Mouse (Mus musculus): ENCODE measurements around the gene Ilf3.
A peak's percentile ranks its signal among the peaks of the same experiment; 100 is the strongest.

Gene Ilf3

DNA sequence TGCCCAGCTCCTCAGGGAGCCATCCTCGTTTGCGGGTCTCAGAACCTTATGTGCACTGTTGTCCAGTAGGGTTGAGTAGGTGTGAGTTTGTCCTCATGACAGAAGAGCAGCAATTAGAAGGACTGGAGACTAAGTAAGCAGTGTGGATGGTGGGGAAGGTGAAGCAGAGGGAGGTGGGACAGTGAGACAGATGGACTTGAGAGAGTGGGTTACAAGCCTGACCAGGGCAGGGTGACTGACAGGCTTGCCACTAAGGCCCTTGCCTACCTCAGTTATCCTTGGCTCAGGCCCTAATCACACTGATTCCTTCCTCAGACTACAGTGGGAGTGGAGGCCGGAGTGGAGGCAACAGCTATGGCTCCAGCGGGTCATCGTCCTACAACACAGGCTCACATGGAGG, 36.1 kb downstream of the Ilf3 start:
- DNase-seq (ENCODE audit: low spot score): no peak

DNA sequence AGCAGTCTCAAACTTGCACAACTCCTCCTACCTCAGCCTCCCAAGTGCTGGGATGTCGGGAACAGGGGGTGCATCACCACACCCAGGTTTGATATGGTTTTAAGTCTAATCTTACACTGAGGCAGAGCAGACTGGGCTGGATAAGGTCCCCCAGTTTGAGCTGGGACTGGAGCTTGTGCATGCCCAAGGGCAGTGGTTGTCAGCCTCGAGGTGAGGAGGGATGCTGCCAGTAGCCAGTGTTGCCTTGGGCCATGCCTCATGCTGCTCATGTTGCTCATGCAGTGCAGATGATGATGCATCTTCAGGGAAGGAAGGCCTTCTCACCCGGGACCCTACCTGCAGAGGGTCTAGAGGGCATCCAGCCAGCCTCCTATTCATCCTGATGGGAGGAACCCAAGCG, 37.9 kb downstream of the Ilf3 start:
- no peak for DNase-seq (ENCODE audit: low spot score)

DNA sequence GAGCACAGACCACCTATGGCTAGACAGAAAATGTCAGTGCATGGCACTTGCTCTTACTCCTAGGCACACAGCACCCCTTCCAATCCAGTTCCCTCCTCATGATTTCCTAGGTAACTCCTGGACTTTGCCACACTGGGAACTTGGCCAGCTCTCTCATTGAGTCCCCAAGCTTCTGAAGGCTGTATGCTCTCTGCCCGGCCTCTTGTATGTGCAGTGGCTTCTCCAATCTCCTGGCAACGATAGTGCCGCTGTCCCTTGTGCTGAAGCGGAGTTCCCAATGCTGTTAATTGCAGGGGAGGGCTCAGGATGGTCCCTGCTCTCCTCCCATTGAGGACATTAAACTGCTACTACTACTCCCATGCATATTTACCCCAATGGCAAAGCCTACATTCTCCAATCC, 40.3 kb downstream of the Ilf3 start:
- DNase-seq (ENCODE audit: low spot score): peak; percentile 14

DNA sequence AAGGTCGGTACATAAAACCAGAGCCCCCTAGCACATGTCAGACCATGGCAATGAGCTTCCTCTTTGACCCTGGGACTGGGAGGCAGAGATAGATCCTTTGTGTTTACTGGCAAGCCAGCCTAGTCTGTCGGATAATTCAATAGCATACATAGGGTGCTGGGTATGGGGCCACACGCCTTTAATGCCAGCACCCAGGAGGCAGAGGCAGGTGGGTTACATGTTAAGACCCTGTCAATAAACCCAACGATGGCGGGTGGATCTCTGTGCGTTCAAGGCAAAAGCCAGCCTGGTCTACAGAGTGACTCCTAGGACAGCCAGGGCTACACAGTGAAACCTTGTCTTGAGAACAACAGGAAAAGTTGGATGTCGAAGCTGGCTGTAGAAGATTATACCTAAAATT, 41.0 kb downstream of the Ilf3 start:
- DNase-seq (ENCODE audit: low spot score): no peak

DNA sequence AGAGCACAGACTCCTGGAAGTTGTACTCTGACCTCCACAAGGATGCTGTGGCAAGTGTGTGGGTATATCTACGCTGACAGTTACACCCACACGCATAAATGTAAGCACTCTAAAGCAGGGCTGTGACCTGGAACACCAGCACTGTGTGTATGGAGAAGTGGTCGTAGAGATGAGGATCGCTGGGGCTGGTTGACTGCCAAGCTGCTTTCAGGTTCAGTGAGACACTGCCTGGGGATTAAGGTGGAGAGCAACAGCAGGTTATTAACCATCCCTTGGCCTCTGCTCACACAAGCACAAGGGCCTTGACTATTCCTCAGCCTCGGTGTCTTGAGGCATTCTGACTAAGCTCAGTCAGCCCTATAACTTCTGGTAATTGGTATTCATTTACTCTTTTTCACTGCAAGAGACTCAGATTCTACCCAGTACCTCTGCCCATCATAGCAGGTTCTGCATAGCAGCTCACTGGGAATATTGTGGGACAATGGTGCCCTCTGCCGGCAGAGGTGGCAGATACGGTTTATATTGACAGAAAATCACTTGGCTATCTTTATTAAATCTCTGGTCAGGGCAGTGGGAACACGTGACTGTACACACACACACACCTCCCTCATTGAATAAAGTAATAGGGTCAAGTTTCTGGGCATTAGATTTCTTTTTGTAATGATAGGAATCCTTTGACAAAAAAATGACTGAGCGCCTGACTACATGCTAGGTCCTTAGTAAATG, 42.1 kb downstream of the Ilf3 start:
- DNase-seq (ENCODE audit: low spot score): peak; percentile 85

DNA sequence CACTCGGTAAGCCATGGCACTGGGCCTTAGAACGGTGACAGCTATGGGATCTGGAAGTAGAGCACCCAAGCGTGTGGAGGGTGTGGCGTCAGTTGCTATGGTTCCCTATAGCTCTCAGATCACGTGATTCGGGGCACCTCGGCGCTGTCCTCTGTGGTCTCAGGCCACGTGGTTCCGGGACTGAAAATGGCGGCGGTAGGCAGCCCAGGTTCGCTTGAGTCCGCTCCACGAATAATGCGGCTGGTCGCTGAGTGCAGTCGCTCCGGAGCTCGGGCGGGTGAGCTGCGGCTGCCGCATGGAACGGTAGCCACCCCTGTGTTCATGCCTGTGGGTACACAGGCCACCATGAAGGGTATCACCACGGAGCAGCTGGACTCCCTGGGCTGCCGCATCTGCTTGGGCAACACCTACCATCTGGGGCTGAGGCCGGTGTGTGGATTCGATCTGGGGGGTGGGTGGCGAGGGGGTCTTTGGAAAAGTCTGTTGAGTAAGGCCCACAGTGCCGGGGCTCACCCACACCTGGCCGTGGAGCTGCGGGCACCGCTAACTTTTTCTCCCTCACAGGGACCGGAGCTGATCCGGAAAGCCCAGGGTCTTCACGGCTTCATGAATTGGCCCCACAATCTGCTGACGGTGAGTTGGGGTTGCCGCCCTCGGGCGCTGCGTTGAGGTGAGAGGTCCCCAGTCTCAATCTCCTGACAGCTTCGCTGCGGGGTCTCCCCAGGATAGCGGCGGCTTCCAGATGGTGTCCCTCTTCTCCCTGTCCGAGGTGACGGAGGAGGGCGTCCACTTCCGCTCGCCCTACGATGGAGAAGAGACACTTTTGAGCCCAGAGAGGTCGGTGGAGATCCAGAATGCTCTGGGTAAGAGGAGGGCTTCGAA, 44.2 kb downstream of the Ilf3 start, which contains the start of gene Qtrt1:
Qtrt1 (plus strand) TSS at position 169 of the 882 bp plus-strand sequence.
- DNase-seq (ENCODE audit: low spot score): peak; percentile 90

DNA sequence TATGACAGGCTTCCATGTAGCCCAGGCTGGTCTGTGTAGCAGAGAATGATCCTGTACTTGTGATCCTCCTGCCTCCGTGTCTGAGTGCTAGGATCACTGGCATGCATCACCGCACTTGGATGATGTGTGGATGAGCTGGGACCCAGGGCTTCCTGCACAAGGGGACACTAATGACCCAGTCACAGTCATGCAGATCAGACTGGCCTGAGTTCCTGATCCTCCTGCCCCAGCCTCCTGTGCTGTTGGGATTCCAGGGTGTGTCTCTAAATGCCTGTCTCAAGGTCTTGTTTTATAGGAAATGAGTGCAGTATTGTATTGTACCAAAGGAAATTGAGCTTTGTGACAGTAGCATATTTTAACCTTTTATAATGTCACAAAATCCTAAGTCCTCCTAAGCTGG, 50.2 kb downstream of the Ilf3 start:
- no peak for DNase-seq (ENCODE audit: low spot score)

DNA sequence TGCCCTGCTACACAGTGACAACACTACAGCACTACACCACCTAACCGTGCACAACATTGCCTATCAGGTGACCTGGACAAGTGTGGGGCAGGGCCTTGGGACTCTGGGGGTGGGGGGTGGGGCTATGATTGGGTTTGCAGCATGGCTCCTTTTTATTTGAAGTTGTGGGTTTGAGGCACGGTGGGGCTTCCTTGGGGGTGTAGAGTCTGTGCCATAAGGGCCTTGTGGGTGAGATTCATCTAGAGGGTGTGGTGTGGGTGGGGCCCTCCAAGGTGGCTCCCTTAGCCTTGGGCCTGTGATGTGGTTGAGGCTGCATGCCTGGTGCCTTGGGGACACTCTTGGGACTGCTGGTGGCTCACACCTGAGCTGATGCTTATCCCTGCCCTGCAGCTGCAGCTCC, 52.0 kb downstream of the Ilf3 start:
- no peak for DNase-seq (ENCODE audit: low spot score)

DNA sequence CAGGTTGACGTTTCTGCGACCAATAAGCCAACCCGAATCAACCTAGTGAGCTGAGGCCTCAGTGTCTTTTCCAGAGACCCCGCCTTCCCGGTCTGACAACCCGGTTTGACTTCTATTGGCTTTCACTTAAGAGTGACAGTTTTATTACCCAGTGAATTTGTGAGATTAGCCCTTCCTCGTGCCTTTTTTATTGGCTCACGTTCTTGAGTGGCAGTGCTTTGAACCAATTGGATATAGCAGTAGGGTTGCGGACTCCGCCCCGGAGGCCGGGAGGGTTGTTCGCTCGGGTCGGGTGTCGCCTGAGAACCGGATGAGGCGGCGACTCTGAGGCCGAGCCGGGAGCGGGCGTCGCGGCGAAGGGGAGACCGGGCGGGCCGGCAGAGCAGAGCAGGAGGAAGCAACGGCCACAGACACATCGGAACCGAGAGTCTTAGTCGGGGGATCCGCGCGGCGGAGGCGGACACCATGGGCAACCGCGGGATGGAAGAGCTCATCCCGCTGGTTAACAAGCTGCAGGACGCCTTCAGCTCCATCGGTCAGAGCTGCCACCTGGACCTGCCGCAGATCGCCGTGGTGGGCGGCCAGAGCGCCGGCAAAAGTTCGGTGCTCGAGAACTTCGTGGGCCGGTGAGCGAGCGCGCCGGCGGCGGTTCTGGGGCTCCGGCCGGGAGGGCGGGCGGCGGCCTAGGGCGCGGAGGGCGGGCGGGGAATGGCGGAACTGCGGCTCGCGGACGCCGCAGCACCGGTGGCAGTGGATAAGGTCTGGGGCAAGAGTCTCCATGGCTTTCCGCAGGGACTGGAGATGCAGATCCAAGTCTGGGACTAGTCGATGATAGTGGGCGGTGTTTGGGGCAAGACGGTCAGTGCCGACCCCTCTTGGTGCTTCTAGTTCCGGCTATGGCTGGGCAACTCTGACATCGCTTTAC, 57.2 kb downstream of the Ilf3 start, which contains the start of gene Dnm2:
Dnm2 (plus strand) TSS at position 278 of the 925 bp plus-strand sequence.
- DNase-seq (ENCODE audit: low spot score): peak; percentile 99

DNA sequence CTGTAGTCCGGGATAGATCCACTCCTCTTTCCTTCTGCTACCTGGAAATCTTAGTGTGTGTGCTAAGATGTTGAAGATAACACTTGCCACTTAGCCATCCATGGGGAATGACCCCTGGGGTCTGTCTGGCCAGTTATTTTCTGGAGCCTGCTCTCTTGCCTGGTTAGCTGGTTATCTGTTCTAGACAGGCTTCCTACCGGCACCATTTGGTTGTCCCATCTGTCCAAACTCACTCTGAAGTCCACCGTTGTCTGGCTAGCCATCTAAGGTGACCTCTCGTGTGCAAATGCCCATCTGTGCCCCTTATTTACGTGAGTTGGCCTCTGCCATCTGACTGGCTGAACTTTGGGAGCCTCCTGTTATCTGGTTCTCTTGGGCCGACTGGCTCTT, 57.9 kb downstream of the Ilf3 start:
- no peak for DNase-seq (ENCODE audit: low spot score)

DNA sequence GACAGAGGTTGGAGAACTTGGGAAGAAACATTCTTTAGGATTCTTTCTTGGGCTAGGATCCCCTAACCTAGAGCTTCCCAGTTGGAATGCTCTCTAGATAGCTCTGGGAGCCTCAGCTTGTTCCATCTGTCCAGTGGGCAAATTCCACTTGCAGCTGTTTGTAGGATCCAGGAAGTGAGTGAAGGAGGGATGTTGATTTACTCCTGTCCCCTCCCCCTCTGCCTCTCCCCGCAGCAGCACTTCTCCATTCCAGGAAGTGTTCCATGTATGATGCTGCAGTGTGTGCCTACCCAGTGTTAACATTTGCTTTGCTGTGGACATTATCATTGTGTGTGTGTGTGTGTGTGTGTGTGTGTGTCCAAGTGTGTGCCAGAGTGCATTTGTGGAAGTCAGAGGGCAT, 58.3 kb downstream of the Ilf3 start:
- DNase-seq (ENCODE audit: low spot score): peak; percentile 62

DNA sequence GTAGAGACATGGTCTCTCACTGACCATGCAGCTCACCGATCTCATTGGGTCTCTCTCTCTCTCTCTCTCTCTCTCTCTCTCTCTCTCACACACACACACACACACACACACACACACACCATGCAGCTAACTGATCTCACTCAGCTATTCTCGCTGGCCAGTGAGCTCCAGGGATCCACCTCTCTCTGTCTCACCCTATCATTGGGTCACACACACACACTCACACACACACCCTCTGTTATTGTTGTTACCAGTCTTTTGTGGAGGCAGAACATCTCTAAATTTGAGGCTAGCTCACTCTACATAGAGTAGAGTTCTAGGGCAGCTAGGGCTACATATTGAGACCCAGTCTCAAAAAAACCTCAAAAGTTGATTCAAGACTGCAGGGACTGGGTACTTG, 58.9 kb downstream of the Ilf3 start:
- no peak for DNase-seq (ENCODE audit: low spot score)

DNA sequence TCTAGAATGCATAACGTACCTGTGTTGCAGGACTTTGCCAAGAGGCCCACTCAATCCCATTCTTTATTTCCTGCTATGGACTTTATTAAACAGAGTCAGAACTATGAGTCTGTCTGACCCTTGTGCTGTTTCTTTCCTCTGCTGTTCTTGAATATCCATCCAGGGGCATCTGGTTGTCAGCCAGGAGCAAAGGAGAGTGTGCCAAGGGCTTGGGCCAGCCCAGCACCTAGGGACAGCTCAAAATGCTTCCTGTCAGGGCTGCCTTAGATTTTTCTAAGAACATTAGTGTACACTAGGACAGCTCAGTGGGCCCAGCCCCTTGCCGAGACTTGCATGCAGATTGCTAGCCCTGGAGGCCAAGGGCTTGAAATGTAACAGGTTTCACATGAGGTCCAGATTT, 60.1 kb downstream of the Ilf3 start:
- DNase-seq (ENCODE audit: low spot score): no peak

DNA sequence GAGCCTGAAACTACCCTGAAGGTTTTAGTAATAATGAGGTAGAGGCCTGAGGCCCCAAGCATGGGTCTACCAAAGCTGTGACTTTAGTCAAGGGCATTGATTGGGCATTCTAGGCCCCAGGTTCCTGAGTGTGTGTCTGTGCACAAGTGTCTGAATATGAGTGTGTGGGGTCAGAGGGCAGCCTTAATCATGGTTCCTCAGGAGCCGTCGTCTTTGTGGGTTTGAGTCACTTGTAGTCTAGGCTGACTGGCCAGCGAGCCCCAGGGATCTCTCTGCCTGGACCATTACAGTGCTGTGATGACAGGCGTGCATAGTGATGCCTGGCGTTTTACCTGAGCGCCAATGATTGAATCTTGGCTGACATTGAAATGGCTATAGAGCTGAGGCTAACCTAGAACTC, 60.5 kb downstream of the Ilf3 start:
- no peak for DNase-seq (ENCODE audit: low spot score)

DNA sequence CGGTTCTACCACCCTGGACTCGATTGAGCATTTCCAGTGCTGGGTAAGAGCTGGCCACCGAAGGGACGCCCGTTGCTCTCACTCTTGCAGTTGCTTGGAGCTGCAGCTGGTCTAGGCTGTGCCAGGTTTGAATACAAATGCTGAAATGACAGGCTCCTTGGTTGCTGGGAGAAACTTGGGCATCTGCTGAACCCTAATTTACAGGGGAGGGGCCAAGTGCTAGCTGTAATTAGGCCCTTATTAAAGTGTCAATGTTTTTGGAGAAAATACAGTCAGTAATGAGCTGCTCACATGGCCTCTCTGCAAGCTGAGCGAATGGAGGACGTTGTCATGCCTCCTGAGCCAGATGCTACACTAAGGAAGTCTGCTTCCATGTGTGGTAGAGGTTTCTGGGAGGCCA, 63.1 kb downstream of the Ilf3 start:
- DNase-seq (ENCODE audit: low spot score): no peak

DNA sequence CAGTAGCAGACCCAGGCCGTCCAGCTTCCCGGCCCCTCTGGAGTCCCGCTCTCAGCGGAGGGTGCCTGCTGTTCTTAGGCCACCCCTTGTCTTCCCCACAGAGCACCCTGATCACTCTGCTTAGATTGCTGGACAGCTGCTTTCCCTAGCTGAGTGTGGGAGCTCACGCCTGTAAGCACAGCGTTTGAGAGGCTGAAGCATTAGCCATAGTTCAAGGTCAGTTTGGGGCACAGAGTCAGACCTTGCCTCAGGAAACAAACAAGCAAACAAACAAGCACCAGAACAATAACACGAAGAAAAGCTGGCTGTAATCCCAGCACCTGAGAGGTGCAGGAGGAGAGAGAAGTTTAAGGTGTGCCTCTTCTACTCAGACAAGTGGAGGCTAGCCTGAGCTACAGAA, 64.4 kb downstream of the Ilf3 start:
- DNase-seq (ENCODE audit: low spot score): no peak

DNA sequence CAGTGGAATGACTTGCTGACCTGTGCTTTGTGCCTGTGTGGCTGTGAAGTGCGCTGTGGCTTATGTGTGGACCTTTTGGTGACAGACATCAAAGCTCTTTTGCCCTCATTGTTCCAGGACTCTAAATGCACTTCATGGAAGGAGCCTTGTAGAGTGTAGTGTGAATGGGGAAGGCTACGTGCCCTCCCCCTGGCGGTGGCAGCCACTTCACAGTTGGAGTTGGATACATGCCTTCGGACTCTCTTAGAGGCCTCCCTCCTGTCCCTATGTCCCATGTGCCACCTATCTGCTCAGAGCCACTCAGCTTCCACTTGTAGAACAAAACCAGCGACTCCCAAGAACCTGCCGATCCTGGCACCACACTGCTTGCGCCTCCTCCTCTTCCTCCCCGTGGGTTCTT, 66.1 kb downstream of the Ilf3 start:
- DNase-seq (ENCODE audit: low spot score): peak; percentile 68

DNA sequence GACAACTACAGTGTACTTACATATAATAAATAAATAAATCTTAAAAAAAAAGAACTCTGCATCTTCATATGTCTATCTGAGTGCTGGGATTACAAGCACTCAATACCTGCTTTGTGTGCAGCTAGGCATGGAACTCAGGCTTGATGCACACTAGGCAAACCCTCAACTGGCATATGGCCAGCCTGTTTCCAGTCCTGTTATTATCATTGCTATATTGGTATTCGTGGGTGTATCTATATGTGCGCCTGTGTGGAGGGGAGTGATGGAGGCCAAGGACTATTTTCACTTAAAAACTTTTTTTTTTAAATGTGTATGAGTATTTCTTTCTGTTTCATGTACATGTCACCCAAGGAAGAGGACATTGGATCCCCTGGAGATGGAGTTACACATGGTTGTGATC, 66.7 kb downstream of the Ilf3 start:
- no peak for DNase-seq (ENCODE audit: low spot score)

DNA sequence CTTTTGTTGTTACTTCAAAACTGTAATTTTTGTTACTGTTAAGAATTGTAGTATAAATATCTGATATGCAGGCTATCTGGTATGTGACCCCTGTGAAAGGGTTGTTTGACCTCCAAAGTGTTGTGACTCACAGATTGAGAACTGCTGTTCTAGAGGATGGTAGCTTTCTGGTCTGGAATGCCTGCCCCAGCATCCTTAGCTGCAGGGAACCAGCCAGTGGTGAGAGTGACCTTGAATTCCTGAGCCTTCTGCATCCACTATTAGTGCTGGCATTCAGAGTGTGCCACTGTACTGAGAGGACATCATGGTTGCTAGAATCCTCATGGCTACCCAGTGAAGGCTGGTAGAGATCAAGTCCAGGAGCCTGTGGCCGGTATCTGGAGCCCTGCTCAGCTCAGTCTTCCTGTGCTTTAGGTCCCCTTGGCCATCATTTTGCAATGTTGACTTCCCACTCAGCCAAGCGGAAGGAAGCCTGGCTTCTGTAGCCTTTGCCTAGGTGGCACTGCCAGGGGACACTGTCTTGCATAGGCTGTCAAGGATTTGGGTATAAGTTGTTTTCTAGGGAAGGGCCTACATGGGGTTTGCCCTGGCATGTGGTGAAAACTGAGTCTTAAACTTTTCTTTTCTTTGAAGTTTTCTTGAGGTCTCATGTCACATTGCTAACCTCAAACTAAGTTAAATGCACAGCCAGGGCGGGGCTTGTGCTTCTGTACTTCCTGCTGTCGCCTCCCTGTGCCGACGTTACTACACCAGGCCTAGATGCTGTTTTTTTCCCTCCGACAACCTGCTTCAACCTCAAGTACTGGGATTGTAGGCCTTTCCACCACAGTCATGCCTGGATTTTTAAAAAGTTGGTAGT, 68.3 kb downstream of the Ilf3 start:
- peak; percentile 66 for DNase-seq (ENCODE audit: low spot score)

DNA sequence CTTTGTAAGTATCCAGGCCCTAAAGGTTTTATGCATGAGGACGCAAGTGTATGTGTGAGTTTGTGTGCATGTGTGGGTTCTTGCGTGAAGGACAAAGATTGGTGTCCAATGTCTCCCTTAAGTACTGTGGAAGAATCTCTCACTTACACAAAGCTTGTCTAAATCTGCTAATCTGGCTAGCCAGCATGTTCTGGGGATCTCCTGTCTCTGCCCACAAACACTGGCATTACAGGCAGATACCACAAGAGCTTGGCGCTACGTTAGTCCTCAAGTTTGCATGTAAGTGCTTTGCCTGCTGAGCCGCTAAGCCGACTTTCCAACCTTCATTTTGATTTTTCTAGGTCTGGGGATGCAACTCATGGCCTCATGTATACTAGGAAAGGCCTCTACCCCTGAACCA, 69.9 kb downstream of the Ilf3 start:
- DNase-seq (ENCODE audit: low spot score): no peak

DNA sequence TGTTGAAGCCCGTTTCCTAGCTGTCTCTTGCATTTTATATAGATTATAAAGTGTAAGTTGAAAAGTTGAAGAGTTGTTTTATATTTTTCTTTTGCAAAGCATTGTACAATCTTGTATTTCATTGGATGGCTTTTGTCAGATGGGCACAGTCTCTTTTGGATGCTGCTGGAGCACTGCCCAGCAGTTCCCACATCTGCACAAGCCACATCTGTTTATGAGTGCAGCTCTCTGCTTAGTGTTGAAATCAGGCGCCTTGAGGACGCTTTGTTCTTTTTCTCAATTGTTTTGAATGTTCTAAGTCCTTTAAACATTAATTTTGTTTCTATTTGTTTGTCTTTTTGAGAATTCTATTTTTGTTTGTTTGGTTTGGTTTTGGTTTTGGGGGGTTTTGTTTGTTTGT, 70.5 kb downstream of the Ilf3 start:
- DNase-seq (ENCODE audit: low spot score): peak; percentile 49
